Mouse (Mus musculus) embryonic facial prominence, embryonic 12.5 days (tissue): ENCODE measurements around the gene Ankra2. TPM values are rescaled to one million over a fixed set of nuclear protein-coding genes. Genes with fewer than 3 reads are reported as not detected.

ENCODE experiments used
- ATAC-seq: fragments of 200-750 bp; cut with Nextera tagmentation; 2 replicates; pipeline ENCODE4 v1.8.0; 2017; ENCODE audit not compliant: insufficient number of reproducible peaks, insufficient read depth, low FRiP score, low TSS enrichment
- H3K27ac ChIP-seq: fragments of 300-500 bp; sonication (generic); 2 replicates; pipeline ENCODE4 v1.5.1; 2016; ENCODE audit warnings: mild to moderate bottlenecking
- H3K27me3 ChIP-seq: fragments of 300-500 bp; sonication (generic); 2 replicates; pipeline ENCODE4 v1.6.1; 2016; ENCODE audit warnings: mild to moderate bottlenecking, moderate library complexity
- H3K36me3 ChIP-seq: fragments of 300-500 bp; sonication (generic); 2 replicates; pipeline ENCODE4 v1.6.1; 2016; ENCODE audit warnings: mild to moderate bottlenecking
- H3K4me1 ChIP-seq: fragments of 300-500 bp; sonication (generic); 2 replicates; pipeline ENCODE4 v1.6.1; 2016
- H3K4me2 ChIP-seq: fragments of 300-500 bp; sonication (generic); replicated peaks from 2 replicates; pipeline ENCODE4 v1.6.1; 2016; ENCODE audit warnings: mild to moderate bottlenecking, moderate library complexity
- H3K4me3 ChIP-seq: fragments of 300-500 bp; sonication (generic); 2 replicates; pipeline ENCODE4 v1.5.1; 2016; ENCODE audit warnings: mild to moderate bottlenecking
- H3K9ac ChIP-seq: fragments of 300-500 bp; sonication (generic); 2 replicates; pipeline ENCODE4 v1.6.1; 2016; ENCODE audit warnings: mild to moderate bottlenecking, moderate library complexity
- H3K9me3 ChIP-seq: fragments of 300-500 bp; sonication (generic); 2 replicates; pipeline ENCODE4 v1.6.1; 2016; ENCODE audit warnings: mild to moderate bottlenecking, moderate library complexity
- WGBS: fragments of 180-500 bp; shearing (Covaris S2); methylation state at CpG from one replicate; pipeline ENCODE4 v1.1.7; 2016; 5-methylcytosine and 5-hydroxymethylcytosine counted together
- polyA plus RNA-seq: library from polyadenylated mRNA; unstranded; fragments of >200 nt; fragmentation: Nextera tagmentation; extraction: Ambion mirVana; gene quantifications from 2 replicates; pipeline ENCODE4 v1.2.1, GENCODE M21; 2016

Ankra2 gene
- polyA plus RNA-seq, 1 experiment from 2014 or later = 24.7 TPM

DNA sequence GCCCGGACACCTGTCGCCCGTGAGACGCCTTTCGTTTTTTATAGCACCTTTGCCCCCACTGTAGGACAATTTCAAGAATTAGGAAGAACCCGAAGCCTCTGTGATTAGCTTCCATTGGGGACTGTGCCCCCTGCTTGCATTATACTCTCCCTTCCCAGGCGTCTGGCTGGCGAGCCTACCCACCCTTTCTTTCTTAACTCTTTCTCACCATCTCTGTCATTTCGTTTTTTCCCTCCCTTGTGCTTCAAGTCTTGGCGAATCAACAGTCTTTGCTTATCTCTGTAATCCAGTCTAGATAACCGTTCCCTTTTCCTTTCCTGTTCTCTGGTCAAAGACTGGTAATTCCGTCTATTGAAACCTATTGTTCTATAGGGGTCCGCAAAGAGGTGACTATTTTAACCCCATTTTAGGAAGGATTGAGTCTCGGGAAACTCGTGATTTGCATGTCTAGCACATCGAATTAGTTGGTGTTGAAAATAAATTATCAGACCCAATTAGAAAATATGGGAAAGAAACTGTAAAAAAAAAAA lies 649 bp downstream of the Ankra2 start:
- H3K36me3 ChIP-seq = peaks cover 10% of the 10 kb centered on the region; the same call in 1 of the 2 replicates
- peak overlapping the region; percentile 87 for H3K27ac ChIP-seq
- peak overlapping the region; percentile 81 for H3K9ac ChIP-seq
- ATAC-seq = 0 out of 2 replicates have a peak, but pooled peaks have one; percentile 18
- no peaks in the 10 kb centered on the region for H3K27me3 ChIP-seq
- peaks cover 18% of the 10 kb centered on the region for H3K4me1 ChIP-seq
- no peaks in the 10 kb centered on the region for H3K9me3 ChIP-seq
- peak overlapping the region; percentile 73 for H3K4me3 ChIP-seq
- H3K4me2 ChIP-seq = peak overlapping the region; percentile 91
- WGBS = 2% methylated on average over 16 of the region's 16 CpGs

DNA sequence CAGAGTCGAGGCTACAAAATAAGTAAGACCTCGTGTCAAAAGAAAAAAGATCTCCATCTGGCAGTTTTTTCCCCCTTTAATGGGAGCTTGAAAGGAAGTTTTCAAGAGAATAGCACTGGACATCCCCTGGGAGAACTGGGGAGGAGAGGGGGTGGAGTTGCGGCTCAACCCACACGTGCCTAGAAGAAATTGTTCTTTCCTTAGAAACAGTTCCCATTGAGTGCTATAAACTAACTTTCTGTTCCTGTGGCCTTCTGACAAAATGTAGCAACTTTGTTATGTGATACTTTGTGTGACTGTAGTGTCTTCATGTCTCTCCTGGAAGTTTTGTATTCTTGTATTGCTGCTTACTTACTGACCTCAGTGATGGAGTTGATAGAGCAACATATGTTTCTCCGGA lies 1.2 kb downstream of the Ankra2 start:
- Histone ChIP-seq H3K4me3 (peak overlapping the region; percentile 73), H3K9ac (peak overlapping the region; percentile 32; the same call in 1 of the 2 replicates)
- WGBS = 29% methylated on average over 5 of the region's 5 CpGs

DNA sequence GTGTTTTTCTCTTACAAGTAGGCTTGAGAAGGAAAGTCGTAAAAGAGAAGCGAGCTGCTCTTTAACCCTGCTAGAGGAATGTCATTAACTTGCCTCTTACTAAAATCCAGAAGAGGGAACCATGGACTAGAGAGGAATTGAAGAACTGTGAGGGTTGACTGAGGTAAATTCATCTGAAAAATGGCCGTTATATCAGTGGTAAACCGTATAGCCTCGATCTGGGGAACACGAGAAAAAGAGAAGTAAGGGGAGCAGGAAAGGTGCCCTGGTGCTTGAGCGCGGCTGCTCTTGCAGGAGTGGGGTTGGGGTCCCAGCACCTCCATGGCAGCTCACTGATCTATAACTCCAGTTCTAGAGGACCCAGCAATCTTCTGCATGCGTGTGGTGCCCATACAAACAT lies 11.1 kb downstream of the Ankra2 start:
- ATAC-seq = no peak
- Histone ChIP-seq H3K4me2 (no peak overlapping the region), H3K27me3 (no peaks in the 10 kb centered on the region), H3K27ac (no peak overlapping the region), H3K4me3 (no peak overlapping the region), H3K36me3 (peaks cover 39% of the 10 kb centered on the region), H3K9me3 (no peaks in the 10 kb centered on the region), H3K4me1 (no peaks in the 10 kb centered on the region), H3K9ac (no peak overlapping the region)
- WGBS = 90% methylated on average over 9 of the region's 9 CpGs

More for the DNA sequence above, 1.2 kb downstream of the Ankra2 start:
- Histone ChIP-seq H3K27me3 (no peaks in the 10 kb centered on the region), H3K9me3 (no peaks in the 10 kb centered on the region), H3K36me3 (peaks cover 12% of the 10 kb centered on the region; the same call in 1 of the 2 replicates), H3K4me2 (peak overlapping the region; percentile 91), H3K4me1 (peaks cover 18% of the 10 kb centered on the region), H3K27ac (no peak overlapping the region)
- ATAC-seq = no peak

DNA sequence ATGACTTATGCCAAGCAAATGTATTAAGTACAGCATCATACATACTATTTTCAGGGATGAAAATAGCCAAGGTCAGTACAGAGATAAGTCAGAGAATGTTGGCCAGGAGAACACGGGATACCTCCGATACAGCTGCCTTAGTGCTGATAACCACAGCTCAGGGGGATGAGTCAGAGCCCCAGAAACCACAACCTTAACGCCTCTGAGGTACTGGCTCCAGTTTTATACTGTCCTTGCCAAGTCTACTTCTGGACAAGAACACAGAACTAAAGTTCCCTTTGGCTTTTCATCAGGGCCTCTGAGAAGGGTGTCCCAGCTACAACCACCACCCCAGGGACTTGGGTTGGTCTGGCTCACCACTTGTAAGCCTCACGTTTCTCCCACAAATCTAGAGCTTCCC lies 12.8 kb downstream of the Ankra2 start:
- H3K36me3 ChIP-seq = peaks cover 33% of the 10 kb centered on the region
- no peaks in the 10 kb centered on the region for H3K4me1 ChIP-seq
- no peaks in the 10 kb centered on the region for H3K27me3 ChIP-seq
- ATAC-seq = no peak
- no peak overlapping the region for H3K27ac ChIP-seq
- no peak overlapping the region for H3K9ac ChIP-seq
- H3K4me2 ChIP-seq = no peak overlapping the region
- H3K4me3 ChIP-seq = no peak overlapping the region
- no peaks in the 10 kb centered on the region for H3K9me3 ChIP-seq
- WGBS = 80% methylated on average over 4 of the region's 4 CpGs

DNA sequence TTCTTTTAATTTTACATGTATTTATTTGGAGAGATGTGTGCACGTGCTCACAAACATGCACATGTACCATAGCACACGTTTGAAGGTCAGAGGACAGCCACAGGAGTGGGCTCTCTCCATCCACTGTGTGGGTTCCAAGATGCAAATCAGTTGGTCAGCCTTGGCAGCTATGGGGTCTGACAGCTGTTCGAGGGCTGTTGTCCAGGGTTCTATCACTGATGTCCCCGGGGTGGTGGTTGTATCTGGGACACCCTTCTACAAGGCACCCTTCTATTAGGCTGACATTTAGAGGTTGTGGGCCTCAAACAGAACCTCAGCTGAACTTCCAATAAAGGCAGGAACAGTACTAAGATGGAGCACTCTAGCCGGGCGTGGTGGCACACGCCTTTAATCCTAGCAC lies 13.4 kb downstream of the Ankra2 start:
- Histone ChIP-seq H3K9ac (no peak overlapping the region), H3K27ac (no peak overlapping the region), H3K4me3 (no peak overlapping the region), H3K4me1 (no peaks in the 10 kb centered on the region), H3K27me3 (no peaks in the 10 kb centered on the region), H3K4me2 (no peak overlapping the region), H3K36me3 (peaks cover 27% of the 10 kb centered on the region), H3K9me3 (no peaks in the 10 kb centered on the region)
- 89% methylated on average over 7 of the region's 7 CpGs for WGBS
- ATAC-seq = no peak

DNA sequence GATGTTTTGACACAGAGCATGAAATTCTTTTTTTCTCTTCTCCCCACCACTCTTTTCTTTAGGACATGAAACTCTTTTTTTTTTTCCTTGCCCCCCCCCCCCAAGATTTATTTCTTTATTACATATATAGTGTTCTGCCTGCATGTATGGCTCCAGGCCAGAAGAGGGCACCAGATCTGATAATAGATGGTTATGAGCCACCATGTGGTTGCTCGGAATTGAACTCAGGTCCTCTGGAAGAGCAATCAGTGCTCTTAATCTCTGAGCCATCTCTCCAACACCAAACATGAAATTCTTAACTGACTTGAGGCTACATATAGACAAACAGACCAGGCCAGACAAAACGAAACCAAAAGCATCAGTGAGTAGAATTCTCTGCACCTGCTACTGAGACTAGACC lies 14.6 kb downstream of the Ankra2 start:
- no peak overlapping the region for H3K9ac ChIP-seq
- H3K4me3 ChIP-seq = no peak overlapping the region
- peaks cover 16% of the 10 kb centered on the region; the same call in 1 of the 2 replicates for H3K36me3 ChIP-seq
- no peak overlapping the region for H3K4me2 ChIP-seq
- no peaks in the 10 kb centered on the region for H3K4me1 ChIP-seq
- 85% methylated on average over 2 of the region's 2 CpGs for WGBS
- ATAC-seq = no peak
- no peaks in the 10 kb centered on the region for H3K27me3 ChIP-seq
- no peaks in the 10 kb centered on the region for H3K9me3 ChIP-seq
- no peak overlapping the region for H3K27ac ChIP-seq

DNA sequence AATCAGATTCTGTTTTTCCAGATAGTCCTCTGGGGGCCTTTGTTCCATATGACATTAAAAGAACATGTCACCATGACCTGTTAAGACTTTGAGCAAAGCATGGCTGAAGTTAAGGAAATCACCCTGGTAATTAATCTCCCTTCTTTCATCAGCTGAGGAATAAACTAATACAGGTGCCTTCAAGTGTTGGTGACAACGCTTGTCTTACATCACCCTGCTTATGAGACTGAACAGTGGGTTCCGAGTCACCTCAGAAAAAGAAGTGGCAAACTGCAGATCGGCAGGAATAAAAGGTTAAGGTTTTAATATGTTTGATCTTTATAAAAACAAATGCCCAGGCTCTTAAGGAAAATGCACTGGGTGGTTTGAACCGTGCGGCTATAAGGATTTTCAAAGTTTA lies 16.8 kb downstream of the Ankra2 start, which contains the start of gene Gm21976:
Gene Gm21976 (plus strand): TSS at position 202 of the 400 bp plus-strand sequence.
- H3K9ac ChIP-seq = no peak within 1 kb of the TSS
- H3K27ac ChIP-seq = no peak within 1 kb of the TSS
- H3K9me3 ChIP-seq = no peaks in the 10 kb centered on the region
- 84% methylated on average over 5 of the region's 5 CpGs for WGBS
- no peak within 1 kb of the TSS for H3K4me2 ChIP-seq
- H3K4me1 ChIP-seq = no peaks in the 10 kb centered on the region
- peaks cover 5% of the 10 kb centered on the region; the same call in 1 of the 2 replicates for H3K36me3 ChIP-seq
- no peak for ATAC-seq
- H3K4me3 ChIP-seq = no peak within 1 kb of the TSS
- H3K27me3 ChIP-seq = no peaks in the 10 kb centered on the region

DNA sequence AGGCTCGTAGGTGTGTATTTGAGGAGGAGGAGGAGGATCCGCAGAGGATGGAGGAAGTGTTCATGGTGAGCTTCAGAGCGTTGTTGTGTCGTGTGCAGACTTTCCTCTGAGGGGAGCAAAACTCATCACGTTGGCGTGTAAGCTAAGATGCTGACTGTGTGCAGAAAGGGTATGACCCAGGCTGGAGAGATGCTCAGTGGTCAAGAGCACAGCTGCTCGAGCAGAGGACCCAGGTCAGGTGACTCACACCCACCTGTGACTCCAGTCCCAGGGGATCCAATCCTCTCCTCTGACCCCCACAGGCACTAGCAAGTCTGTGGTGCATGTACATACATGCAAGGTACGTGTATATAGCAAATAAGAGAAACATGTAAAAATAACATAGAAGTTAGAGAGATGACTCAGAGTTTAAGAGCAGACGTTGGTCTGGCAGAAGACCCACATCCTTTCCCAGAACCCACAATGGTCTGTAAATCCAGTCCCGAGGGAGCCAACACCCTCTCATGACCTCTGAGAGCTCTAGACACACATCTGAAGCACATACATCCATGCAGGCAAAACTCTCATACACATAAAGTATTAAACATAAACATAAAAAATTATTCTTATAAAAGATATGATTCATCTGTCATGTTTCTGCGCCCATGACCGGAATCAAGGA lies 18.2 kb downstream of the Ankra2 start:
- Histone ChIP-seq H3K36me3 (no peaks in the 10 kb centered on the region), H3K4me3 (no peak overlapping the region), H3K9me3 (no peaks in the 10 kb centered on the region), H3K9ac (no peak overlapping the region), H3K27ac (no peak overlapping the region), H3K27me3 (no peaks in the 10 kb centered on the region), H3K4me2 (no peak overlapping the region), H3K4me1 (no peaks in the 10 kb centered on the region)
- ATAC-seq = no peak
- 78% methylated on average over 12 of the region's 12 CpGs for WGBS

DNA sequence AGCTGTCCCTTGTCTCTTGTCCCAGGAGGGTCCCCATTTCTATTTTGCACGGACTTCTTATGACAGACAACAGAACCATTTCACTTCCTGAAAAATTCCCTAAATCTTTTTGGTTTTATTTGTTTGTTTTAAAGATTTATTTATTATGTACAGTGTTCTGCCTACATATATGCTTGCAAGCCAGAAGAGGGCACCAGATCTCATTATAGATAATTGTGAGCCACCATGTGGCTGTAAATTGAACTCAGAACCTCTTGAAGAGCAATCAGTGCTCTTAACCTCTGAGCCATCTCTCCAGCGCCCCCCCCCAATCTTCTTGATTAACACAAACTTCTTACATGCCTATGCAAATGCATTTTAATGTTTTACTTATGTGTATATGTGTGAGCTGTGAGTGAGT lies 27.8 kb downstream of the Ankra2 start:
- WGBS = 46% methylated on average over 2 of the region's 2 CpGs
- ATAC-seq = no peak
- H3K4me3 ChIP-seq = no peak overlapping the region
- no peaks in the 10 kb centered on the region for H3K9me3 ChIP-seq
- no peaks in the 10 kb centered on the region for H3K36me3 ChIP-seq
- H3K27ac ChIP-seq = no peak overlapping the region
- H3K4me1 ChIP-seq = no peaks in the 10 kb centered on the region
- no peaks in the 10 kb centered on the region for H3K27me3 ChIP-seq
- H3K4me2 ChIP-seq = no peak overlapping the region
- no peak overlapping the region for H3K9ac ChIP-seq

DNA sequence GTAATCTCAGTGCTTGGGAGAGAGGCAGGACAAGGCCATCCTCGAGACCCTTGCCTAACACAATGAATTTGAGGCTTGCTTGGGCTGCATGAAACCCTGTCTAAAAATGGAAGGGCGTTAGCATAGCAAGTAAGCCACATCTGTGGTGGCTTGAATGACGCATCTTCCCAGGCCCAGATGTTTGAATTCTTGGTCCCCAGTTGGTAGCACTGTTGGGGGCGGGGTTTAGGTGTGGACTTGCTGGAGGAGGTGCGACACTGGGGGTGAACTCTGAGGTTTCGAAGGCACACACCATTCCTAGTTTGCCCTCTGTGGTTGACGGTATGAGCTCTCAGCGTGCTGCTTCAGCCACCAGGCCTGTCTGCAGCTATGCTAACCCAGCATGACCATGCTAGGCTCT lies 28.8 kb downstream of the Ankra2 start:
- Histone ChIP-seq H3K4me1 (no peaks in the 10 kb centered on the region), H3K27ac (no peak overlapping the region), H3K36me3 (no peaks in the 10 kb centered on the region), H3K9me3 (no peaks in the 10 kb centered on the region), H3K4me2 (no peak overlapping the region), H3K27me3 (no peaks in the 10 kb centered on the region), H3K4me3 (no peak overlapping the region), H3K9ac (no peak overlapping the region)
- no peak for ATAC-seq
- WGBS = 82% methylated on average over 8 of the region's 8 CpGs

DNA sequence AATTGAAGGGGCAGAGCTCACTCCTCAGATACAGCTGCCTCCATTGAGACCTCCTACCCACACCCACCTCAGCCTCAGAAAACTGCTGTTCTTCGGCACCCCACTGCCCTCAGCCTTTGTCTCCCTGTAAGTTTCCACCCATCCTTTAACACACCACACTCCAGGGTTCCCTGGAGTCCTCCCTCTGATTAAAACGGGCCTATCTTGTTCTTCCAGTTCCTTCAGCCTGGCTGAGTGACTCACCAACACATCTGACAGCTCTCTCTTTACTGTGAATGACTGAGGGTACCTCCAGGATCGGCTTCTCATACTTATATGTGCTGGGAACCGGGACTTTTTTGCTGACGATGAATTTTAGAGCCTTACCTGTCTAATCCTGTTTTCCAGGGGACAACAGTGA lies 33.2 kb downstream of the Ankra2 start:
- Histone ChIP-seq H3K9ac (no peak overlapping the region), H3K4me2 (no peak overlapping the region), H3K4me3 (no peak overlapping the region), H3K36me3 (no peaks in the 10 kb centered on the region), H3K27ac (no peak overlapping the region), H3K27me3 (no peaks in the 10 kb centered on the region), H3K9me3 (no peaks in the 10 kb centered on the region), H3K4me1 (no peaks in the 10 kb centered on the region)
- no peak for ATAC-seq
- 40% methylated on average over 5 of the region's 5 CpGs for WGBS

DNA sequence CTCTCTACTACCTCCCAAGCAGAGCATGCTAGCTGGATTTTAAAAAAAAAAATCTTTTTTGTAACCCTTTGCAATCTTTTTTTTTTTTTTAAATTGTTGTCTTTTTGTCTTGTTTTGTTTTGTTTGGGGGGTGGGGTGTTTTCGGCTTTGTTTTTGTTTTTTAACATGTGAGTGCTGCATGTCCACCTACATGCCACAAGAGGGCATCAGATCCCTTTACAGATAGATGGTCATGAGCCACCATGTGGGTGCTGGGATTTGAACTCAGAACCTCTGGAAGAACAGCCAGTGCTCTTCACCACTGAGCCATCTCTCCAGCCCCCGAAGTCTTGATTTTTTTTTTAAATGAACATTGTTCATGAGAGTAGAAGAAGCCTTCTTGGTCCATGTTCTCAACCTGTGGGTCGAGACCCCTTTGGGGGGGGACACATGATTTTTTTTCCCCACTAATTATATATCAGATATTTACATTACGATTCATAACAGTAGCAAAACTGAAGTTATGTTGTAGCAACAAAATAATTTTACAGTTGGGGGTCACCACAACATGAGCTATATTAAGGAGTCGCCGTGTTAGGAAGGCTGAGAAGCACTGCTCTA lies 35.1 kb downstream of the Ankra2 start:
- no peaks in the 10 kb centered on the region for H3K4me1 ChIP-seq
- H3K4me3 ChIP-seq = no peak overlapping the region
- ATAC-seq = no peak
- H3K36me3 ChIP-seq = no peaks in the 10 kb centered on the region
- H3K27me3 ChIP-seq = no peaks in the 10 kb centered on the region
- no peak overlapping the region for H3K4me2 ChIP-seq
- no peak overlapping the region for H3K27ac ChIP-seq
- WGBS = 90% methylated on average over 6 of the region's 6 CpGs
- no peak overlapping the region for H3K9ac ChIP-seq
- H3K9me3 ChIP-seq = no peaks in the 10 kb centered on the region
